Mouse (Mus musculus): ENCODE results near the gene Gm10053. TPM values are rescaled to one million over a fixed set of nuclear protein-coding genes. Genes with fewer than 3 reads are reported as not detected.

The Gm10053 gene
- polyA plus RNA-seq (2012; rRNA removed) = 52.5 and 69.8 TPM in 2 replicates

GRCm38 (mm10) chr19:24875129-24875870, at the start of gene Gm10053:
Gene Gm10053, plus strand, starts transcription at chr19:24875686.

GRCm38 (mm10) chr19:24861612-24862451, 13.7 kb upstream of the Gm10053 start, which contains the start of gene Pgm5:
Gene Pgm5, minus strand, starts transcription at chr19:24861855.

GRCm38 (mm10) chr19:24900581-24901220, 25.2 kb downstream of the Gm10053 start, which contains the start of gene Foxd4:
Gene Foxd4, minus strand, starts transcription at chr19:24901197.

Other genes starting within 250 kb of the Gm10053 start
- 1.4 and 1.5 TPM in 2 replicates for gene Tmem252, start 201.7 kb upstream of the Gm10053 start, polyA plus RNA-seq (2012; rRNA removed)
- gene Pgm5, start 13.8 kb upstream of the Gm10053 start, polyA plus RNA-seq (2012; rRNA removed) = 2.5 and 4.3 TPM in 2 replicates
- 0.17 and 0.21 TPM in 2 replicates for gene Foxd4, start 25.5 kb downstream of the Gm10053 start, polyA plus RNA-seq (2012; rRNA removed)
- gene Cbwd1, start 85.9 kb downstream of the Gm10053 start, polyA plus RNA-seq (2012; rRNA removed) = 11.8 and 12.2 TPM in 2 replicates
- gene Dock8, start 123.8 kb downstream of the Gm10053 start, polyA plus RNA-seq (2012; rRNA removed) = 0.39 and 0.41 TPM in 2 replicates